Mouse (Mus musculus) heart, embryonic 12.5 days (tissue): ENCODE results near the gene Kcna5. TPM values are rescaled to one million over a fixed set of nuclear protein-coding genes. Genes with fewer than 3 reads are reported as not detected.

Source experiments
- ATAC-seq: fragments of 200-750 bp; cut with Nextera tagmentation; 2 replicates; pipeline ENCODE4 v1.8.0; 2017; ENCODE audit warnings: moderate TSS enrichment, moderate library complexity; ENCODE audit not compliant: insufficient number of reproducible peaks, low FRiP score
- H3K27ac ChIP-seq: fragments of 300-500 bp; sonication (generic); 2 replicates; pipeline ENCODE4 v1.5.1; 2016; ENCODE audit warnings: mild to moderate bottlenecking, moderate library complexity; ENCODE audit not compliant: poor library complexity, severe bottlenecking
- H3K27me3 ChIP-seq: fragments of 300-500 bp; sonication (generic); replicated peaks from 2 replicates; pipeline ENCODE4 v1.6.1; 2016; ENCODE audit warnings: mild to moderate bottlenecking, moderate library complexity
- H3K36me3 ChIP-seq: fragments of 300-500 bp; sonication (generic); 2 replicates; pipeline ENCODE4 v1.6.1; 2016; ENCODE audit warnings: mild to moderate bottlenecking, moderate library complexity
- H3K4me1 ChIP-seq: fragments of 300-500 bp; sonication (generic); replicated peaks from 2 replicates; pipeline ENCODE4 v1.6.1; 2016; ENCODE audit warnings: mild to moderate bottlenecking
- H3K4me2 ChIP-seq: fragments of 300-500 bp; sonication (generic); 2 replicates; pipeline ENCODE4 v1.6.1; 2016; ENCODE audit warnings: mild to moderate bottlenecking, moderate library complexity
- H3K4me3 ChIP-seq: fragments of 300-500 bp; sonication (generic); 2 replicates; pipeline ENCODE4 v1.5.1; 2016; ENCODE audit warnings: mild to moderate bottlenecking
- H3K9ac ChIP-seq: fragments of 300-500 bp; sonication (generic); 2 replicates; pipeline ENCODE4 v1.6.1; 2016; ENCODE audit warnings: mild to moderate bottlenecking, moderate library complexity
- H3K9me3 ChIP-seq: fragments of 300-500 bp; sonication (generic); replicated peaks from 2 replicates; pipeline ENCODE4 v1.6.1; 2016; ENCODE audit warnings: mild to moderate bottlenecking, moderate library complexity
- WGBS: fragments of 180-500 bp; shearing (Covaris S2); methylation state at CpG from one replicate; pipeline ENCODE4 v1.1.7; 2016; 5-methylcytosine and 5-hydroxymethylcytosine counted together
- polyA plus RNA-seq: library from polyadenylated mRNA; unstranded; fragments of >200 nt; fragmentation: Nextera tagmentation; extraction: Ambion mirVana; gene quantifications from 2 replicates; pipeline ENCODE4 v1.2.1, GENCODE M21; 2016

The Kcna5 gene
- polyA plus RNA-seq, 1 experiment from 2014 or later = 9.0 TPM

- ATAC-seq = no peak
- Histone ChIP-seq H3K4me2 (no peak overlapping the region), H3K4me1 (peaks cover 44% of the 10 kb centered on the region), H3K27ac (no peak overlapping the region), H3K9ac (no peak overlapping the region), H3K36me3 (no peaks in the 10 kb centered on the region), H3K4me3 (no peak overlapping the region), H3K9me3 (no peaks in the 10 kb centered on the region), H3K27me3 (peaks cover 20% of the 10 kb centered on the region; the same call in 1 of the 2 replicates)
- WGBS = 47% methylated on average over 4 of the region's 4 CpGs
Observed at GRCm38 (mm10) chr6:126536926-126537325, 1.7 kb upstream of the Kcna5 start.

GRCm38 (mm10) chr6:126535911-126536270 lies 679 bp upstream of the Kcna5 start:
- Histone ChIP-seq H3K4me2 (no peak overlapping the region), H3K4me3 (no peak overlapping the region), H3K36me3 (no peaks in the 10 kb centered on the region), H3K4me1 (peaks cover 44% of the 10 kb centered on the region), H3K9me3 (no peaks in the 10 kb centered on the region), H3K9ac (no peak overlapping the region), H3K27ac (no peak overlapping the region), H3K27me3 (peaks cover 18% of the 10 kb centered on the region; the same call in 1 of the 2 replicates)
- WGBS = 0% methylated on average over 1 of the region's 1 CpGs
- no peak for ATAC-seq

- Histone ChIP-seq H3K36me3 (no peaks in the 10 kb centered on the region), H3K9me3 (no peaks in the 10 kb centered on the region), H3K4me3 (peak overlapping the region; percentile 46), H3K4me2 (peak overlapping the region; percentile 78), H3K27ac (peak overlapping the region; percentile 67), H3K4me1 (peaks cover 44% of the 10 kb centered on the region), H3K9ac (peak overlapping the region; percentile 61), H3K27me3 (peaks cover 18% of the 10 kb centered on the region; the same call in 1 of the 2 replicates)
- ATAC-seq = no peak
- 8% methylated on average over 31 of the region's 31 CpGs for WGBS
Observed at GRCm38 (mm10) chr6:126534531-126535207, 543 bp downstream of the Kcna5 start.

- Histone ChIP-seq H3K36me3 (no peaks in the 10 kb centered on the region), H3K4me3 (no peak overlapping the region), H3K27ac (no peak overlapping the region), H3K27me3 (peaks cover 18% of the 10 kb centered on the region; the same call in 1 of the 2 replicates), H3K9ac (no peak overlapping the region), H3K9me3 (no peaks in the 10 kb centered on the region), H3K4me1 (peaks cover 34% of the 10 kb centered on the region), H3K4me2 (no peak overlapping the region)
- whole genome bisulfite sequencing = 83% methylated on average over 4 of the region's 4 CpGs
- no peak for ATAC-seq
Observed at GRCm38 (mm10) chr6:126531306-126531705, 3.9 kb downstream of the Kcna5 start.

- 65% methylated on average over 3 of the region's 3 CpGs for WGBS
- Histone ChIP-seq H3K36me3 (no peaks in the 10 kb centered on the region), H3K27me3 (peaks cover 17% of the 10 kb centered on the region; the same call in 1 of the 2 replicates), H3K4me3 (no peak overlapping the region), H3K4me1 (peaks cover 27% of the 10 kb centered on the region), H3K27ac (no peak overlapping the region), H3K4me2 (no peak overlapping the region), H3K9me3 (no peaks in the 10 kb centered on the region), H3K9ac (no peak overlapping the region)
- no peak for ATAC-seq
Observed at GRCm38 (mm10) chr6:126530019-126530418, 5.2 kb downstream of the Kcna5 start.

GRCm38 (mm10) chr6:126514720-126515119 lies 20.5 kb downstream of the Kcna5 start:
- Histone ChIP-seq H3K9me3 (no peaks in the 10 kb centered on the region), H3K36me3 (no peaks in the 10 kb centered on the region), H3K4me3 (no peak overlapping the region), H3K27me3 (0 out of 2 replicates have a peak, but pooled peaks cover 6% of the 10 kb centered on the region), H3K27ac (no peak overlapping the region), H3K4me1 (0 out of 2 replicates have a peak, but pooled peaks cover 7% of the 10 kb centered on the region), H3K9ac (no peak overlapping the region), H3K4me2 (no peak overlapping the region)
- WGBS = 19% methylated on average over 10 of the region's 10 CpGs
- no peak; the same call in 1 of the 2 replicates for ATAC-seq

- Histone ChIP-seq H3K36me3 (no peaks in the 10 kb centered on the region), H3K4me3 (no peak overlapping the region), H3K9me3 (no peaks in the 10 kb centered on the region), H3K27ac (no peak overlapping the region), H3K27me3 (0 out of 2 replicates have a peak, but pooled peaks cover 6% of the 10 kb centered on the region), H3K9ac (no peak overlapping the region), H3K4me1 (0 out of 2 replicates have a peak, but pooled peaks cover 7% of the 10 kb centered on the region), H3K4me2 (no peak overlapping the region)
- no peak for ATAC-seq
- 62% methylated on average over 3 of the region's 3 CpGs for WGBS
Observed at GRCm38 (mm10) chr6:126513714-126514248, 21.4 kb downstream of the Kcna5 start.

GRCm38 (mm10) chr6:126513154-126513553 lies 22.1 kb downstream of the Kcna5 start:
- Histone ChIP-seq H3K27me3 (0 out of 2 replicates have a peak, but pooled peaks cover 6% of the 10 kb centered on the region), H3K27ac (no peak overlapping the region), H3K4me1 (0 out of 2 replicates have a peak, but pooled peaks cover 7% of the 10 kb centered on the region), H3K9me3 (no peaks in the 10 kb centered on the region), H3K36me3 (no peaks in the 10 kb centered on the region), H3K9ac (no peak overlapping the region), H3K4me3 (no peak overlapping the region), H3K4me2 (no peak overlapping the region)
- ATAC-seq = no peak
- 75% methylated on average over 3 of the region's 3 CpGs for WGBS

- Histone ChIP-seq H3K9me3 (no peaks in the 10 kb centered on the region), H3K27me3 (no peaks in the 10 kb centered on the region), H3K4me3 (no peak overlapping the region), H3K9ac (no peak overlapping the region), H3K4me2 (no peak overlapping the region), H3K27ac (no peak overlapping the region), H3K4me1 (no peaks in the 10 kb centered on the region), H3K36me3 (no peaks in the 10 kb centered on the region)
- WGBS = 66% methylated on average over 6 of the region's 6 CpGs
- no peak for ATAC-seq
Observed at GRCm38 (mm10) chr6:126508671-126509070, 26.5 kb downstream of the Kcna5 start.

- no peak for ATAC-seq
- H3K27me3 ChIP-seq = 0 out of 2 replicates have a peak, but pooled peaks cover 3% of the 10 kb centered on the region
- WGBS = 78% methylated on average over 8 of the region's 8 CpGs
- H3K4me3 ChIP-seq = no peak overlapping the region
- H3K4me2 ChIP-seq = no peak overlapping the region
- H3K9me3 ChIP-seq = peaks cover 4% of the 10 kb centered on the region; the same call in 1 of the 2 replicates
- peaks cover 6% of the 10 kb centered on the region for H3K4me1 ChIP-seq
- no peak overlapping the region for H3K27ac ChIP-seq
- H3K9ac ChIP-seq = no peak overlapping the region
- no peaks in the 10 kb centered on the region for H3K36me3 ChIP-seq
Observed at GRCm38 (mm10) chr6:126503920-126504319, 31.3 kb downstream of the Kcna5 start.

GRCm38 (mm10) chr6:126502691-126503301 lies 32.4 kb downstream of the Kcna5 start:
- Histone ChIP-seq H3K36me3 (no peaks in the 10 kb centered on the region), H3K4me2 (no peak overlapping the region), H3K4me3 (no peak overlapping the region), H3K27ac (peak overlapping the region; percentile 4; the same call in 1 of the 2 replicates), H3K9ac (no peak overlapping the region), H3K27me3 (peaks cover 3% of the 10 kb centered on the region; the same call in 1 of the 2 replicates), H3K9me3 (peaks cover 4% of the 10 kb centered on the region; the same call in 1 of the 2 replicates), H3K4me1 (peaks cover 6% of the 10 kb centered on the region)
- WGBS = 28% methylated on average over 9 of the region's 9 CpGs
- ATAC-seq = peak; percentile 54
